Mouse (Mus musculus): ENCODE results near the gene Pard3b. TPM values are rescaled to one million over a fixed set of nuclear protein-coding genes. Genes with fewer than 3 reads are reported as not detected.
A peak's percentile ranks its signal among the peaks of the same experiment; 100 is the strongest.

The Pard3b gene
- polyA plus RNA-seq, 1 experiment from 2014 or later, result 20.4 TPM

- Histone ChIP-seq H3K36me3 (no peaks in the 10 kb centered on the region), H3K4me1 (peaks cover 18% of the 10 kb centered on the region), H3K4me3 (replicated peaks) (no peak overlapping the region), H3K27ac (no peak overlapping the region), H3K4me2 (no peak overlapping the region), H3K9me3 (replicated peaks) (no peaks in the 10 kb centered on the region), H3K9ac (no peak overlapping the region), H3K27me3 (peaks cover 5% of the 10 kb centered on the region; the same call in 1 of the 2 replicates)
- 30% methylated on average over 5 of the region's 5 CpGs for WGBS
- ATAC-seq (replicated peaks; ENCODE audit: low FRiP score), result peak; percentile 64; the same call in 1 of the 2 replicates
Measured at GRCm38 (mm10) chr1:62648591-62648990, 1010.0 kb downstream of the Pard3b start.

GRCm38 (mm10) chr1:62650491-62650890, 1011.9 kb downstream of the Pard3b start:
- no peak for ATAC-seq (replicated peaks; ENCODE audit: low FRiP score)
- Histone ChIP-seq H3K9ac (no peak overlapping the region), H3K4me3 (replicated peaks) (no peak overlapping the region), H3K27ac (no peak overlapping the region), H3K4me1 (peaks cover 18% of the 10 kb centered on the region), H3K9me3 (replicated peaks) (no peaks in the 10 kb centered on the region), H3K27me3 (peaks cover 5% of the 10 kb centered on the region; the same call in 1 of the 2 replicates), H3K4me2 (no peak overlapping the region), H3K36me3 (no peaks in the 10 kb centered on the region)
- 71% methylated on average over 5 of the region's 5 CpGs for whole genome bisulfite sequencing

GRCm38 (mm10) chr1:62654436-62654835, 1015.8 kb downstream of the Pard3b start:
- Histone ChIP-seq H3K36me3 (no peaks in the 10 kb centered on the region), H3K4me3 (replicated peaks) (no peak overlapping the region), H3K4me2 (no peak overlapping the region), H3K9ac (no peak overlapping the region), H3K27me3 (0 out of 2 replicates have a peak, but pooled peaks cover 4% of the 10 kb centered on the region), H3K4me1 (no peaks in the 10 kb centered on the region), H3K27ac (no peak overlapping the region), H3K9me3 (replicated peaks) (no peaks in the 10 kb centered on the region)
- ATAC-seq (replicated peaks; ENCODE audit: low FRiP score), result no peak
- WGBS, result 70% methylated on average over 6 of the region's 6 CpGs

- peak overlapping the region; percentile 49; the same call in 1 of the 2 replicates for H3K27ac ChIP-seq
- no peaks in the 10 kb centered on the region for H3K27me3 ChIP-seq
- no peak overlapping the region for H3K4me2 ChIP-seq
- no peaks in the 10 kb centered on the region for H3K36me3 ChIP-seq
- 45% methylated on average over 8 of the region's 8 CpGs for WGBS
- peaks cover 5% of the 10 kb centered on the region for H3K9me3 ChIP-seq (replicated peaks)
- no peak overlapping the region for H3K9ac ChIP-seq
- peaks cover 7% of the 10 kb centered on the region; the same call in 1 of the 2 replicates for H3K4me1 ChIP-seq
- peak; percentile 76 for ATAC-seq (replicated peaks; ENCODE audit: low FRiP score)
- H3K4me3 ChIP-seq (replicated peaks), result no peak overlapping the region
Measured at GRCm38 (mm10) chr1:62664960-62665645, 1026.5 kb downstream of the Pard3b start.

- no peak for ATAC-seq (replicated peaks; ENCODE audit: low FRiP score)
- H3K9ac ChIP-seq, result no peak overlapping the region
- no peak overlapping the region for H3K4me3 ChIP-seq (replicated peaks)
- H3K27me3 ChIP-seq, result no peaks in the 10 kb centered on the region
- H3K27ac ChIP-seq, result peak overlapping the region; percentile 11; the same call in 1 of the 2 replicates
- WGBS, result 77% methylated on average over 5 of the region's 5 CpGs
- H3K9me3 ChIP-seq (replicated peaks), result peaks cover 5% of the 10 kb centered on the region
- no peak overlapping the region for H3K4me2 ChIP-seq
- peaks cover 7% of the 10 kb centered on the region; the same call in 1 of the 2 replicates for H3K4me1 ChIP-seq
- H3K36me3 ChIP-seq, result no peaks in the 10 kb centered on the region
Measured at GRCm38 (mm10) chr1:62665771-62666730, 1027.4 kb downstream of the Pard3b start.

DNA sequence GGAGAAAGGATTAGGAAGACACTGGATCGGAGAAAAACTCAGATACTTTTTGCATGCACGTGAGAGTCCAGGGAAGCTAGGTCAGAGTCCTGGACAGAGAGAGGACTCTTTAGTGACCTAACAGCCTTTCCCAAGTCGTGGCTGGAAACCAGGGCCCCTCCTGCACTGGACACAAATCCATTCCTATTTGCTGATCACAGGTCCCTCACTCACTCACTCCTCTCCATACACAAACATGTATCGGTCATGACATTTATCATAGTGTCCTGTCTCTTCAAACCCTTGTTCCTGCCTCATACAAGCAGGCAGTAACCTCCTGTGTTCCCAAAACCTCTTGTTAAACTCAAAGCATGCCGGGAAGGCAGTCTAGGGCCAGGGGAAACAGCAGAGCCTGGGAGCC, 1028.2 kb downstream of the Pard3b start:
- Histone ChIP-seq H3K9ac (no peak overlapping the region), H3K4me1 (peaks cover 7% of the 10 kb centered on the region; the same call in 1 of the 2 replicates), H3K36me3 (no peaks in the 10 kb centered on the region), H3K4me3 (replicated peaks) (no peak overlapping the region), H3K4me2 (no peak overlapping the region), H3K27ac (no peak overlapping the region), H3K9me3 (replicated peaks) (peaks cover 5% of the 10 kb centered on the region), H3K27me3 (no peaks in the 10 kb centered on the region)
- WGBS, result 75% methylated on average over 5 of the region's 5 CpGs
- ATAC-seq (replicated peaks; ENCODE audit: low FRiP score), result no peak

DNA sequence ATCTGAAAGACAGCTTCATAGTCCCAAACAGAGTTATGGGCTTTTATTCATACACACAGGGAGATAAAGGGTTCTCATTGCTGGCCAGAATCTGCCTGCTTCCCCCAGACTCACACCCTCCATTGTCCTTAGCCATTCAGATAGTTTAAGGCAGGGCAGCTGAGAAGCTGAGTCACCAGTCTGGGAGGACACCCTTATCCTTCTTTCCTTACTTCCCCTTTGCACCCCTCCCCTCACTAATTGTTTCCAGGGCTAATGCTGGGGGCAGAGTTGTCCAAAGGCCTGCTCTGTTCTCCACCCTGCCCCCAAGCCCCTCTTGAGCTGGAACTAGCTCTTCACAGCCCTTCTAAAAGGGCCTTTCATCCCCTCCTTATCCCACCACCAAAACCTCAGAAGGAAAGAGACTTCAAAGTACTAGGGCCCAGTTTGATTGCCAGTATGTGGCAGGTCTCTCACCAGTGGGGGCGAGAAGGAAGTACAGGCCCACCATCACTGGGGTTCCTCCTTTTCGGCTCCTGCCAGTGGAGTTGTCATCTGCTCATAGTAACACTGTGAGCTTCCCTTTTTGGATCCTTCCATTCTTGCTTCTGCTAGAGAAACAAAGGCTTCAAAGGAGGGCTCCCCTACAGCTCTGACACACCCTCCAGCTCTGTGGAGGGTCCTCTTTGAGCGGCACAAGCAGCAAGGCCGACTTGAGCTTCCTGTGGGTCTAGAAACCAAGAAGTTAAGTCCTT, 1040.2 kb downstream of the Pard3b start:
- no peak for ATAC-seq (replicated peaks; ENCODE audit: low FRiP score)
- no peak overlapping the region for H3K27ac ChIP-seq
- H3K9me3 ChIP-seq (replicated peaks), result 0 out of 2 replicates have a peak, but pooled peaks cover 4% of the 10 kb centered on the region
- H3K9ac ChIP-seq, result no peak overlapping the region
- H3K4me1 ChIP-seq, result peaks cover 11% of the 10 kb centered on the region
- H3K4me2 ChIP-seq, result no peak overlapping the region
- 66% methylated on average over 4 of the region's 4 CpGs for WGBS
- no peaks in the 10 kb centered on the region for H3K36me3 ChIP-seq
- H3K4me3 ChIP-seq (replicated peaks), result no peak overlapping the region
- H3K27me3 ChIP-seq, result peaks cover 7% of the 10 kb centered on the region

DNA sequence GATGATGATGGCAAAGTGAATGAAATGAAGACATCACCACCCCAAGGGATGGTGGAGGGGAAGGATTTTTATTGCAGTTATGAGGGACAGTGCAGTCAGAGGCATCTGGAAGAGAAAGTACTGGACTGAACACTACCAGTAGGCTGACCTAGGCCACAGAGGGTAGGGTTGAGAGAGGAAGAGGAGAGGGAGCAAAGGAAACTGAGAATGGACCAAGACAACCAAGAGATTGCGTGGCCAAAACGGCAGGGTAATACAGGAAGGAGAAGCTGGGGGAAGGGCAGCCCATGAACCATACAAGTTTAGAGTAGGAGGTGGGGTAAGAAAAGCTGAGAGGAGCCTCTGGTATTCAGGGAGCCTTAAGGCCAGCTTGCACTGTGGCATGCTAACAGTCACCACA, 1040.8 kb downstream of the Pard3b start:
- 88% methylated on average over 2 of the region's 2 CpGs for WGBS
- Histone ChIP-seq H3K4me3 (replicated peaks) (no peak overlapping the region), H3K4me2 (no peak overlapping the region), H3K27me3 (peaks cover 8% of the 10 kb centered on the region), H3K9me3 (replicated peaks) (0 out of 2 replicates have a peak, but pooled peaks cover 4% of the 10 kb centered on the region), H3K27ac (no peak overlapping the region), H3K36me3 (no peaks in the 10 kb centered on the region), H3K9ac (no peak overlapping the region), H3K4me1 (peaks cover 11% of the 10 kb centered on the region)
- no peak for ATAC-seq (replicated peaks; ENCODE audit: low FRiP score)

GRCm38 (mm10) chr1:62682456-62683385, 1044.1 kb downstream of the Pard3b start:
- peaks cover 11% of the 10 kb centered on the region for H3K4me1 ChIP-seq
- no peaks in the 10 kb centered on the region for H3K36me3 ChIP-seq
- H3K9ac ChIP-seq, result no peak overlapping the region
- ATAC-seq (replicated peaks; ENCODE audit: low FRiP score), result no peak
- H3K9me3 ChIP-seq (replicated peaks), result no peaks in the 10 kb centered on the region
- peaks cover 15% of the 10 kb centered on the region for H3K27me3 ChIP-seq
- no peak overlapping the region for H3K27ac ChIP-seq
- WGBS, result 52% methylated on average over 21 of the region's 21 CpGs
- H3K4me2 ChIP-seq, result peak overlapping the region; percentile 19; the same call in 1 of the 2 replicates
- no peak overlapping the region for H3K4me3 ChIP-seq (replicated peaks)

DNA sequence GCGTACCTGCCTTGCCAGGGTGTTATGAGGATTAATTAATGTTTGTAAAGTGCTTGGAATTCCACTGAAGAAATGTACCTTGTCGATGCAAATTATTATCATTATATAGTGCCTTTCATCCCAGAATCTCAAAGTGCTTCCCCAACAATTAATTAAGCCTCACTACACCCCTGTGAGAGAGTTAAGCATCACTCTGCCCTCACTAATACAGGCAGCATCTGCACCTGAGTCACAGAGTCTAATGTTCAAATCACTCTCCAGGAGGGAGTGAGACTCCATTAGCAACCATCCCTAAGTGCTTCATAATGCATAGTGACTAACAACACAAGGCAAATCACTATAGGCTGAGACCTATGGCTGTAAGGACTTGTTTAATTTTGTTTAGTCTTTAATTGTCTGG, 1044.9 kb downstream of the Pard3b start:
- Histone ChIP-seq H3K27ac (no peak overlapping the region), H3K9me3 (replicated peaks) (no peaks in the 10 kb centered on the region), H3K9ac (no peak overlapping the region), H3K4me3 (replicated peaks) (no peak overlapping the region), H3K36me3 (no peaks in the 10 kb centered on the region), H3K4me1 (peaks cover 11% of the 10 kb centered on the region), H3K4me2 (no peak overlapping the region), H3K27me3 (peaks cover 17% of the 10 kb centered on the region)
- no peak for ATAC-seq (replicated peaks; ENCODE audit: low FRiP score)
- 82% methylated on average over 2 of the region's 2 CpGs for WGBS

- H3K4me3 ChIP-seq (replicated peaks), result no peak overlapping the region
- H3K27ac ChIP-seq, result no peak overlapping the region
- H3K4me1 ChIP-seq, result peaks cover 6% of the 10 kb centered on the region
- H3K36me3 ChIP-seq, result no peaks in the 10 kb centered on the region
- no peak overlapping the region for H3K4me2 ChIP-seq
- WGBS, result 79% methylated on average over 8 of the region's 8 CpGs
- no peak for ATAC-seq (replicated peaks; ENCODE audit: low FRiP score)
- H3K27me3 ChIP-seq, result peaks cover 21% of the 10 kb centered on the region
- H3K9me3 ChIP-seq (replicated peaks), result no peaks in the 10 kb centered on the region
- H3K9ac ChIP-seq, result no peak overlapping the region
Measured at GRCm38 (mm10) chr1:62687511-62687910, 1048.9 kb downstream of the Pard3b start.
